Mouse (Mus musculus): ENCODE measurements around the gene Schip1.

GRCm38 (mm10) chr3:68556891-68557290, 492.3 kb downstream of the Schip1 start:
- TF ChIP-seq CTCF (IDR thresholded peaks at IDR 0.05; ENCODE audit: low read depth) (no peak), EP300 (optimal IDR thresholded peaks at IDR 0.05) (no peak)

Measured in stomach, postnatal 0 days (tissue).